Mouse (Mus musculus) limb, embryonic 15.5 days (tissue): ENCODE results near the gene Ntng2. TPM values are rescaled to one million over a fixed set of nuclear protein-coding genes. Genes with fewer than 3 reads are reported as not detected.

Experiments used
- ATAC-seq: fragments of 200-750 bp; cut with Nextera tagmentation; 2 replicates; pipeline ENCODE4 v1.8.0; 2017; ENCODE audit warnings: low read depth, moderate TSS enrichment; ENCODE audit not compliant: insufficient number of reproducible peaks, low FRiP score, low TSS enrichment
- H3K27ac ChIP-seq: fragments of 300-500 bp; sonication (generic); 2 replicates; pipeline ENCODE4 v1.5.1; 2015; ENCODE audit warnings: moderate library complexity, mild to moderate bottlenecking, inconsistent platforms
- H3K27me3 ChIP-seq: fragments of 300-500 bp; sonication (generic); 2 replicates; pipeline ENCODE4 v1.6.1; 2015; ENCODE audit warnings: inconsistent platforms
- H3K36me3 ChIP-seq: fragments of 300-500 bp; sonication (generic); 2 replicates; pipeline ENCODE4 v1.6.1; 2015; ENCODE audit warnings: inconsistent platforms
- H3K4me1 ChIP-seq: fragments of 300-500 bp; sonication (generic); 2 replicates; pipeline ENCODE4 v1.6.1; 2015; ENCODE audit warnings: inconsistent platforms
- H3K4me2 ChIP-seq: fragments of 300-500 bp; sonication (generic); 2 replicates; pipeline ENCODE4 v1.6.1; 2015; ENCODE audit warnings: mild to moderate bottlenecking, inconsistent platforms
- H3K4me3 ChIP-seq: fragments of 300-500 bp; sonication (generic); 2 replicates; pipeline ENCODE4 v1.5.1; 2015; ENCODE audit warnings: mild to moderate bottlenecking, inconsistent platforms
- H3K9ac ChIP-seq: fragments of 300-500 bp; sonication (generic); 2 replicates; pipeline ENCODE4 v1.6.1; 2015; ENCODE audit warnings: inconsistent platforms
- H3K9me3 ChIP-seq: fragments of 300-500 bp; sonication (generic); 2 replicates; pipeline ENCODE4 v1.6.1; 2016; ENCODE audit warnings: inconsistent platforms
- WGBS: fragments of 180-500 bp; shearing (Covaris S2); methylation state at CpG from one replicate; pipeline ENCODE4 v1.1.7; 2015; 5-methylcytosine and 5-hydroxymethylcytosine counted together
- polyA plus RNA-seq: library from polyadenylated mRNA; unstranded; fragments of >200 nt; fragmentation: Nextera tagmentation; extraction: Ambion mirVana; gene quantifications from 2 replicates; pipeline ENCODE4 v1.2.1, GENCODE M21; 2015

Ntng2 gene
- polyA plus RNA-seq, 1 experiment from 2014 or later: 0.55 TPM

DNA sequence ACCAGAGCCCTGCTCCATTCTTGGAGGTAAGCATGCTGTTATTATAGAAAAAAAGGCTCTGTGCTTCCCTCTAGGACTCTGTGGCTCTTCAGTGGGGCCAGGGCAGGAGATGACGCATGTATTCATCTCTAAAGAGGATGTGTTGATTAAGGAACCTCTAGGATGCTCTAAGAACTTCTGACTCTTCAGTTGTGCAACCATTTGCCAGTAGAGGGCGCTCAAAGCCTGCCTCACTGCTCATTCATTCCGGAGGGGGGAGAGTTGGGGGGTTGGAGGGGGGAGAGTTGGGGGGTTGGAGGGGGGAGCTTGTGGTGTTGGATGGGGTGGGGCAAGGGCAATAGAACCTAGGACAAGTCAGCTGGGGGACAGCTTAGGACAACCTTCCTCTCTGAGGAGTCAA is 52.9 kb downstream of the Ntng2 start:
- 6% methylated on average over 2 of the region's 3 CpGs for WGBS
- no peak for ATAC-seq
- H3K27me3 ChIP-seq: peaks cover 42% of the 10 kb centered on the region
- no peak overlapping the region for H3K27ac ChIP-seq
- H3K9ac ChIP-seq: no peak overlapping the region
- H3K4me3 ChIP-seq: no peak overlapping the region
- no peaks in the 10 kb centered on the region for H3K9me3 ChIP-seq
- no peaks in the 10 kb centered on the region for H3K36me3 ChIP-seq
- peaks cover 5% of the 10 kb centered on the region for H3K4me1 ChIP-seq
- no peak overlapping the region for H3K4me2 ChIP-seq

DNA sequence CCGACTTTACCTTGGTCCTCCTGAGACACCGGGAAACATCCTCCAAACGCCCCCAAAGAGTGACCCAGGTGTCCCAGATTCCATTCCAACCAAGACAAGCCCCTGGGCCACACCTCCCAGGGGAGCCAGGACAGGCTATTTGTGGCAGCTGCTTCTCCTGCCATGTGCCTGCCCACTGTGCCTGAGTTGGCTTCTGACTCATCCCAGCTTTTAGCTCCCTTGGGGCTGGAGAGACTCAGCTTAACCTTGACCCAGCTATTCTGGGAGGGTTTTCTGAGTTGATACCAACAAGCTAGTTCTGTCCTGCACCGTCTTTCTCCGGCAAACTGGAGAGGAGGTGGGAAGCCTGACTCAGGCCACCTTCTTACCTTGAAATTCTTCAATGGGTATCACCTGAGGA is 54.4 kb downstream of the Ntng2 start:
- WGBS: 80% methylated on average over 5 of the region's 5 CpGs
- peaks cover 46% of the 10 kb centered on the region for H3K27me3 ChIP-seq
- no peaks in the 10 kb centered on the region for H3K9me3 ChIP-seq

DNA sequence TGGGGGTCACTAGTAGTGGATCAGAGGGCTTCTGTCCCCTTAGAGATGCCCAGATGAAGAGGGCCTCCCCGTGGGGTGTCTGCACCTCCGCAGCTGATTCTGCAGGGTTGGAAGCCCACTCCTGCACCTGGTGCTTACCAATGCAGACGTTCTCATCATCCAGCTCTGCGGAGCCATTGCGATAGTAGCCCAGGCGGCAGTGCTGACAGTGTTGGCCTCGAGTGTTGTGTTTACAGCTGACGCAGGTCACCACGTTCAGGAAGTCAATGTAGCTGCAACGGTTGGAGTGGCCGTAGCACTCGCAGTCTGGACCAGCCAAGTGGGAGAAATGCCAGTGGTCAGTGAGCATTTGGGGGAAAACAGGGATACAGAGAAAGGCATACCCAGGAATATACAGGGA is 56.0 kb downstream of the Ntng2 start:
- Histone ChIP-seq H3K36me3 (no peaks in the 10 kb centered on the region), H3K4me1 (peaks cover 14% of the 10 kb centered on the region), H3K9ac (no peak overlapping the region), H3K4me3 (no peak overlapping the region), H3K4me2 (no peak overlapping the region), H3K27ac (no peak overlapping the region), H3K9me3 (no peaks in the 10 kb centered on the region), H3K27me3 (peaks cover 40% of the 10 kb centered on the region)
- no peak for ATAC-seq
- 64% methylated on average over 12 of the region's 12 CpGs for WGBS

More for the DNA sequence above, 54.4 kb downstream of the Ntng2 start:
- Histone ChIP-seq H3K4me1 (peaks cover 14% of the 10 kb centered on the region), H3K4me3 (no peak overlapping the region), H3K9ac (no peak overlapping the region), H3K27ac (no peak overlapping the region), H3K36me3 (no peaks in the 10 kb centered on the region), H3K4me2 (no peak overlapping the region)
- ATAC-seq: no peak

DNA sequence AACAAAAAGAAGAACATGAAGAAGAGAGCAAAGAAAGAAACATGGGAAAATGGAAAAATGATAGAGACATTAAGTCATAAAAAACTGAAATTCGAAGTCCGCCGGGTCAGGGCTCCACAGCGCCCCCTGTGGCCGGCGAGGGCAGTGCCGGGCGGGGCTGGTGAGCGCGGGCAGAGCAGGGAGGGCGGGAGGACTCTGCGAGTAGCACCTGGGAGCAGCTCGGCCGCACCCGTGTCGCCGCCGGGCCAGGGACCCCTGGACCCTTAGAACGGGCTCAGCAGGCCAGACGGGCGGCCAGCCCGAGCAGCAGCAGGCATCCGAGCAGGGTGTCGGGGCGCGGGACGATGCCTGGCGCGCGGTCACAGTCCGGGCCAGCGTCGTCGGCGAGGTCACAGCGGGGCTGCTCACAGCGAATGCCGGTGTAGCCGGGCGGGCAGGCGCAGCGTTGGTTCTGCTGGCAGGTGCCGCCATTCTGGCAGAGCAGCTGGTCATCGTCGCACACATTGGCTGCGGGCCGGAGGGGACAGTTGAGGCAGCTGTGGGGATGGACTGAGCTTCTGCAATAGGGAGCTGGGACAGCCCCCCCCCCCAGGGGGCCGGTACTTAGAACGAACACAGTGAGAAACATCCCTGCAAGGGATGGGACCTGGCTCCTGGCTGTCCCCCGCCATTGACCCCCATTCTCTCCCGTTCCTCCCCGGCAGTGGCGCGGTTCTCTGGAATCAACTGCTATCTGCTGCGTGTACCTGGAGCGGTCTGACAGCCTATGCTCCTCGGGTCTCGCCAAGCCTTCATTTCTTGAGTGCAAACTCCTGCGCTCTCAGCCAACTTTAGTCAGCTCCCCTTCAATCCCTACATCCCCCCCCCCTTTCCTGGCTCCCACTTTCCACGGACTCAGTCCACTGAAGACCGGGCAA is 58.0 kb downstream of the Ntng2 start:
- no peak for ATAC-seq
- H3K27me3 ChIP-seq: peaks cover 36% of the 10 kb centered on the region
- peak overlapping the region; percentile 50 for H3K4me3 ChIP-seq
- H3K4me1 ChIP-seq: peaks cover 14% of the 10 kb centered on the region
- H3K9ac ChIP-seq: peak overlapping the region; percentile 23; the same call in 1 of the 2 replicates
- whole genome bisulfite sequencing: 2% methylated on average over 59 of the region's 61 CpGs
- no peaks in the 10 kb centered on the region for H3K36me3 ChIP-seq
- H3K4me2 ChIP-seq: peak overlapping the region; percentile 100
- no peaks in the 10 kb centered on the region for H3K9me3 ChIP-seq
- H3K27ac ChIP-seq: no peak overlapping the region

DNA sequence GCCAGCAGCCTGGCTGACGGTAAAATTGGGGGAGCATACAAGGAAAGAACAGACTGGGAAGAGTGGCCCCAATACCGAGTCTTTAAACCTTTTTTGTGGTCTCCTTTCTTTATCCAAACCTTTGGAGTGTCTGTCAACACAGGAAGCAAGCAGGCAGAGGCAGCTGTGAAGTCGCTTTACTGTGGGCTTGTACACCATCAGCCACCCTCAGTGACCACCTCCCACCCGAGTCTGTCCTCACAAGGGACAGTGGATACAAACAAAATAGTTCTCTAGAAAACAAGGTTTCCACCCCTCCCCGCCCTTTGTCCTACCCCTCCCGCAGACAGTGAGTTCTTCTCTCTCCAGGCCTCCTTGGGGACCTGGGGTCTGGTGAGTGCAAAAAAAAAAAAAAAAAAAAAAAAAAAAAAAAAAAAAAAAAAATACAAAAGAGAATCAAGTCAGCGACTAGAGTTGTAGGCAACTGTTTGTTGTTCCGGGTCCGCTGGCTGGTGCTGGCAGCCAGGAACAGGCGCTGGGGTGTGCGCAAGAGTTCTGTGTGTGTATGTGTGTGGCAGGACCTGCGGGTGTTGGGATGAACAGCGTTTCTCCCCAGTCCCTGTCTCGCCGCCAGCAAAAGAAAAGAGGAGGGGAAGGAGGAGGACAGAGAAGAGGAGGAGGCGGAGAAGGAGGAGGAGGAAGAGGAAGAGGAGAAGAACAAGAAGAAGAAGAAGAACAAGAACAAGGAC is 58.8 kb downstream of the Ntng2 start:
- H3K27ac ChIP-seq: no peak overlapping the region
- peaks cover 36% of the 10 kb centered on the region for H3K27me3 ChIP-seq

DNA sequence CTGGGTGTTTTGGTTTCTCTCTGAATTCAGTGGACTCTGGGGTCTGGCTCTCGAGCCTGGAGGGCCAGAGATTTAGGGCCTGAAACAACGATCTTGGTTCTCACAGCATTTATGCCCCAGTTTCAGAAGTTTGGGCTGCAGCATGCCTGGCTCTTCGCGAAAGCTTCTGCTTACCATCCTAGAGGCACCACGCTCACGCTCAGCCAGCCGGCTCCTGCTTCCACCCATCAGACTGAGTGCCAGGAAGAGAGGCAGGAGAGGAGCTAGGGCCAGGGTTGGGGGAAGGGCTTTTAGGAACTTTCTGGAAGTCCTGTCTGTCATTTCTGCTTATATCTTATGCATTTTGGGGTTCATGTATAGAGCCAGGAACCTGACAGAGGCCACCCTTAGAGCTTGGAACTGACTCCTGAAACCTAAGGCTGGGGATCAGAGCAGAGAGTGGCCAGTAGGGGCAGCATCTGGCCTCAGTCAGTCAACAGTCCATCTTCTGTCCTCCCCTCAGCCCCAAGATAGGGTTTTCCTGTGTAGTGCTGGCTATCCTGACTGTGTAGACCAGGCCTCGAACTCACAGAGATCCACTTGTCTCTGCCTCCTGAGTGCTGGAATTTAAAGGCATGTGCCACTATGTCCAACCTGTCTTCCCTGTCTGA is 60.1 kb downstream of the Ntng2 start:
- Histone ChIP-seq H3K4me2 (no peak overlapping the region), H3K4me3 (no peak overlapping the region), H3K9me3 (no peaks in the 10 kb centered on the region), H3K9ac (no peak overlapping the region), H3K36me3 (no peaks in the 10 kb centered on the region), H3K27ac (no peak overlapping the region), H3K4me1 (peaks cover 14% of the 10 kb centered on the region), H3K27me3 (peaks cover 32% of the 10 kb centered on the region)
- no peak for ATAC-seq
- WGBS: 85% methylated on average over 8 of the region's 8 CpGs

More for the DNA sequence above, 58.8 kb downstream of the Ntng2 start:
- peak overlapping the region; percentile 50 for H3K4me3 ChIP-seq
- H3K4me1 ChIP-seq: peaks cover 14% of the 10 kb centered on the region
- no peaks in the 10 kb centered on the region for H3K36me3 ChIP-seq
- H3K9ac ChIP-seq: no peak overlapping the region
- no peak for ATAC-seq
- no peaks in the 10 kb centered on the region for H3K9me3 ChIP-seq
- peak overlapping the region; percentile 100 for H3K4me2 ChIP-seq
- WGBS: 20% methylated on average over 16 of the region's 16 CpGs

DNA sequence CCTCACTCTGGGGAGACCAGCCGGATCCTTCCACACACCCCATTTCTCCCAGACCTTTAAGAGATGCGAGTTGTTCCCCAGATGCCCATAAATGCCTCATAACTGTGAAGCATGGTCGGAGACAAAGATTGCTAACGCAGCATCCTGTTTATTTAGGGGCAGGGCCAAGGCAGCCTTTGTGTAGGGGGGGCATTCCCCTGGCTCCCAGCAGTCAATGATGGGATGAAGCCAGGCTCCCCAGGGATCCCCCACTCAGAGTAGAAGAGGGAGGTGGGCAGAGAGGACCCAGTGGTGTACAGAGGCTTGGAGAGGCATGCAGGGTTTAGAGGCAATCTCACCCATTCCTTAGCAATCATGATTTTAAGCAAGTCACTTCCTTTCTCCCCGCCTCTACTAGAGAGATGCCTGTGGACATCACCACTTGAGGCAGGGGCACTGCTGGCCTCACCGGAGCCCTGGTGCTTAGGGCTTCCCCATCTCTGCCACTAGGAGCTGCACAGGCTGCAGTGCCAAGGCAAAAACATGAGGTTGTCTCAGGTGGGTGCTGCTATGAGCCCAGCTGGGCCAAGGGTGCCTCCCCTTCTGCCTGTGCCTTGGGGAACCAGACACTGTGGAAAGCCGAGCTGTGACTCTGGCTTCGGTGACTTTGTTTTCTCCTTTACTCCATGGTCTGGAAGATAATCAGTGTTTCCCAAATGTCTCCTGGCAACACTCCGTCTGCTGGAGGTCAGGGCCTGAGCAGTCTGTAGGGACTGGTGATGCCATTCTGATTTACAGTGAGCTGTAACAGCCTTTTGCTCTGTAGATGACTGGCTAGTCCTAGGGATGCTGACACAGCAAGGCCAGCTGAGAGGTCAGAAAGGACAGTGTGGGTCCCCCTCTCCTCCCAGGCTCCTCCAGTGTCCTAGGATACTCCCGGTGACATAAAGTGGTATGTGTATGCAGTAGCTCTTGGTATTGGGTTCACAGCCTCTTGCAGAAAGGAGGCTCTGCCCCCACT is 61.3 kb downstream of the Ntng2 start:
- no peak overlapping the region for H3K4me3 ChIP-seq
- WGBS: 63% methylated on average over 10 of the region's 10 CpGs
- H3K9ac ChIP-seq: no peak overlapping the region
- H3K9me3 ChIP-seq: no peaks in the 10 kb centered on the region
- no peaks in the 10 kb centered on the region for H3K36me3 ChIP-seq
- H3K27ac ChIP-seq: no peak overlapping the region
- no peak overlapping the region for H3K4me2 ChIP-seq
- peaks cover 14% of the 10 kb centered on the region for H3K4me1 ChIP-seq
- H3K27me3 ChIP-seq: peaks cover 20% of the 10 kb centered on the region
- no peak for ATAC-seq

DNA sequence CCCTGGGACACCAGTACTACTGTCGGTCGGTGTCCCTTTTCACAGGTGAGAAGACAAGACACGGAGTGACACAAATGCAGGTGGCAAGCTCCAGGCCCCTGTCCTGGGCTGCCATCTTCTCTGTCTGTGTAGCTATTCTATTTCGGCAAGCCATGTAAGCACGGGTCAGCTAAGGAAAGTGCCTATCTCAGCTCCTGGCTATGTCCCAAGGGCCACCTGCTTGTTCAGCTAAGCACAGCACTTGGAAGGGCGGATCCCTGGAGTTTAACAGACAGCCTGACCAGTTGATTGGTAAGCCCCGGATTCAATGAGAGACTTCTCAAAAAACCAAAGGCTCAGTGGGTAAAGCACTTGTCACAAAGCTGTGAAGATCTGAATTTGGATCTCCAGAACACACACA is 62.4 kb downstream of the Ntng2 start:
- ATAC-seq: no peak
- Histone ChIP-seq H3K4me3 (no peak overlapping the region), H3K27me3 (peaks cover 9% of the 10 kb centered on the region), H3K4me1 (peaks cover 11% of the 10 kb centered on the region), H3K27ac (no peak overlapping the region), H3K36me3 (no peaks in the 10 kb centered on the region), H3K4me2 (no peak overlapping the region), H3K9ac (no peak overlapping the region), H3K9me3 (no peaks in the 10 kb centered on the region)
- 82% methylated on average over 7 of the region's 7 CpGs for WGBS

DNA sequence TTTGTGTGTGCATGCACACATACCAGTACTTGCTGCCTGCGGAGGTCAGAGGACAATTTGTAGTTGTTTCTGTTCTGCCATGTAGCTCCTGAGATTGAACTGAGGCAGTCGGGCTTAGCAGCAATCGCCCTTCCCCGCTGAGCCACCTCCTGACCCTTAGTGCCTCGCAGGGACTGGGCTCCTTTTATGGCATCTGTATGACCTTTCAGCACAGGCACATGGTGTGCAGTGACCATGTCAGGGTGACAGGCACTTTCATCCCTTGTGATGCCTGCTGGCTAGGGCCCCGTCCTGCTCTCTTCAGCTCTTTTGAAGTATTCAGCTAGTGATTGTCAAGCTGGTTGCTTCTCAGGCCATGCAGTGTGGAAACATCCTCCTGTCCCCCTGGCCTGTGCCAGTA is 66.6 kb downstream of the Ntng2 start:
- Histone ChIP-seq H3K9me3 (no peaks in the 10 kb centered on the region), H3K4me3 (no peak overlapping the region), H3K4me1 (no peaks in the 10 kb centered on the region), H3K27me3 (no peaks in the 10 kb centered on the region), H3K36me3 (peaks cover 9% of the 10 kb centered on the region), H3K9ac (no peak overlapping the region), H3K27ac (no peak overlapping the region), H3K4me2 (no peak overlapping the region)
- no peak for ATAC-seq
- WGBS: 49% methylated on average over 6 of the region's 6 CpGs

DNA sequence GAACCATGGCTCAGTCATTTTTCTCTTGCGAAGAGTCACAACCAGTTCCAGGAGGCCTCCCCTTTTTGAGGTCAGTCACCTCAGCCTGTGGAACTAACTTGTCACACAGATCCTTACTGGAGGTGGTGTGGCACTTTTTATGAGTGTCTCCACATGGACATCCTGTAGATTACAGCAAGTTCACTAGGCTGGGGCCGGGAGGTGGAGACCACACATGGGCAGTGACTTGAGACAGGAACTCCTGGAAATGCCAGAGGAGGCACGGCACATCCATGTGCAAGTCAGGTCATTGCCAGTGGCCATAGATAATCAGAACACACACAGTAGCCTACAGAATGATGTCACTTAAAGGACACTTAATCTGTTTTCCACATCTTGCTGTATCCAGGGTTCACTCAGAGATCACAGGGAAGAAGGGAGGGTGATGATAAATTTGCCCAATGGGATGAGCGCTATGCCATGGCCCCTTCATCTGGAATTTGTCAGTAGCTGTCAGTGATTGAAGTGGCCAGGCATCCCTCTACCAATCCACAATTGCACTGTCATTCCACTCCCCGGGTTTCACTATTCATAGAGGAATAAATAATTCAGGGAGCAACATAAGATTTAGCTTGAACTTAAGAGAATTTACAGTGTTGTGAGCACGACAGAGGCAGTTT is 69.4 kb downstream of the Ntng2 start:
- Histone ChIP-seq H3K27me3 (no peaks in the 10 kb centered on the region), H3K27ac (no peak overlapping the region), H3K4me3 (no peak overlapping the region), H3K36me3 (peaks cover 37% of the 10 kb centered on the region), H3K4me2 (no peak overlapping the region), H3K4me1 (no peaks in the 10 kb centered on the region), H3K9me3 (no peaks in the 10 kb centered on the region), H3K9ac (no peak overlapping the region)
- 52% methylated on average over 6 of the region's 6 CpGs for WGBS
- no peak for ATAC-seq

DNA sequence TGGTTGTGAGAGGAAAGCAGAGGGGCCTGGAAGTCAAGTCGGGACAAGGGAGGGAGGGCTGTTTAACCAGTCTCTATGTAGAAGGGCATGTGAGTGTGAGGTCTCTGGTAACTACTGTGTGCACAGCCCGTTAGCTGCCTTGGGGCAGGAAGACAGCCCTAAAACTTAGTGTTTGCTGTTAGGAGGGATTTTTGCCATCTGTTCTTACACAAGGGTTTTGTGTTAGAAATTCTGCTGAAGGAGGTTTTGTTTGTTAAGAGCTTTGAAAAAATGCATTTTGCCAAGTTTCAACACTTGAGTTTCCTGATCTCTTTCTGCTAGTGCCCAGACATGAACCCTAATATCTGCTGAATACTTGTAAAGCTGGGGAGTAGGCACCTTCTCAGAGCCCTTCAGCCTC is 71.7 kb downstream of the Ntng2 start:
- H3K9ac ChIP-seq: no peak overlapping the region
- H3K36me3 ChIP-seq: peaks cover 60% of the 10 kb centered on the region
- 76% methylated on average over 2 of the region's 2 CpGs for WGBS
- ATAC-seq: no peak
- H3K4me1 ChIP-seq: no peaks in the 10 kb centered on the region
- no peaks in the 10 kb centered on the region for H3K9me3 ChIP-seq
- H3K27ac ChIP-seq: no peak overlapping the region
- no peak overlapping the region for H3K4me2 ChIP-seq
- H3K27me3 ChIP-seq: no peaks in the 10 kb centered on the region
- no peak overlapping the region for H3K4me3 ChIP-seq
